Mouse (Mus musculus) thymus, adult 2 months (tissue): ENCODE results near the gene Tyro3.

Source experiments
- CTCF ChIP-seq: fragments of 200-500 bp; IDR thresholded peaks from 2 replicates; pipeline ENCODE4 v1.5.1; 2012; ENCODE audit warnings: mild to moderate bottlenecking, control low read depth, low read length, moderate library complexity, borderline replicate concordance; ENCODE audit not compliant: control insufficient read depth, poor library complexity, insufficient read depth; ENCODE audit errors: extremely low read depth
- POLR2A ChIP-seq: fragments of 200-500 bp; IDR thresholded peaks from 2 replicates; pipeline ENCODE4 v1.6.1; 2012; ENCODE audit warnings: mild to moderate bottlenecking, low read length, control low read depth, moderate library complexity; ENCODE audit not compliant: control insufficient read depth, poor library complexity, insufficient read depth; ENCODE audit errors: extremely low read depth

DNA sequence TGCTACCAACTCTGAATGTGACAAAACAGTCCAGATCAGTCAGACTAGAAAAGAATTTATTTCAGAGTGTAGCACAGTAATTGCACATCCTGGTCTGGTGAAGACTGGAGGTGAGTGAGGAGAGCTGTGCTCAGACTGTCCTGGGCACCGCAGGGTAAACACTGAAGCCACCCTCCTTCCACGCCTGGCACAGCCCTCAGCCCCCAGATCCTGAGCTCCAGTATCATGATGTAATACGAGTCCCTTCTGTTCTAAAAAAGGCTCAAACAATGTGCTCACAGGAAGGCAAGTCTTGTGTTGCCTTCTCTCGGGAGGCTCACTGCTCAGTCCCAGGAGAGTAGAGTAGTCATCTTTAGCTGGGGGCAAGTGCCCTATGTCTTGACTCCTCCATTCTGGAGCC is 33.6 kb upstream of the Tyro3 start:
- TF ChIP-seq POLR2A (no peak), CTCF (no peak)
